Mouse (Mus musculus) ovary, postnatal 14 days (tissue): Measurements from ENCODE around the gene Kcnh6.

Experiments
- DNase-seq: peaks from one replicate; pipeline ENCODE4 v3.0.0; 2022; ENCODE audit warnings: low spot score

The Kcnh6 gene

DNA sequence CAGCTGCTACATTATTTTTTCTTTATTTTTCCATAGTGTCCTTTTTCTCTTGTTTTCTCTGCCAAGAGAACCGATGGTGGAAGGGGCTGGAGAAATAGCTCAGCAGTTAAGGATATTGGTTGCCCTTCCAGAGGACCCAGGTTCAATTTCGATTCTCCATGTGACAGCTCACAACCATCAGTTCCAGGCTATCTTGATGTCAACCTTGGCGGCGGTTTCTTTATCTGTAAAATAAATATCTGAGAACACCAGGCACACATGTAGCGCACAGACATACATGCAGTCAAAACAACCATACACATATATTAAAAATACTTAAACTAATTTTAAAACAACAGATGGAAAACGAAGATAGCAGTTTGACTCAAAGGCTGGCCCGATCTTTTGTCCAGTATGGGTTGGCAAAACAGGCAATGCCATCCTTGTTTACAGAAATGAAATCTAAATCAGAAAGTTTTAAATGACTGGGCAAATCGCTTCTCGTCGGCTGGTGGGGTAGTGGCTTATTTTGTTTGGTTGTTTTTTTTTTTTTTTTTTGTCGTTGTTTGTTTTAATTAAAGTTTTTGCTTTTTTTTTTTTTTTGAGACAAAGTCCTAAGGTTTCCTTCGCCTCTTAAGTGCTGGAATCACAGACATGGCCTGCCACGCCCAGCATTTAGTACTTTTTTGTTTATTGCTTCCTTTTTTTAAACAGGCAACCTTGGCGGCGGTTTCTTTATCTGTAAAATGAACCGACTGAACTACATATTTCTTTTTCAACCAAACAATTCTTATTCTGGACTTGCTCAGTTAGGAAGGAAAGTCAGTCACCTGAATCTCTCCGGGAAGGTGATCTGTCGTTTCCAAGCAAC lies 57.4 kb downstream of the Kcnh6 start:
- DNase-seq: no peak

DNA sequence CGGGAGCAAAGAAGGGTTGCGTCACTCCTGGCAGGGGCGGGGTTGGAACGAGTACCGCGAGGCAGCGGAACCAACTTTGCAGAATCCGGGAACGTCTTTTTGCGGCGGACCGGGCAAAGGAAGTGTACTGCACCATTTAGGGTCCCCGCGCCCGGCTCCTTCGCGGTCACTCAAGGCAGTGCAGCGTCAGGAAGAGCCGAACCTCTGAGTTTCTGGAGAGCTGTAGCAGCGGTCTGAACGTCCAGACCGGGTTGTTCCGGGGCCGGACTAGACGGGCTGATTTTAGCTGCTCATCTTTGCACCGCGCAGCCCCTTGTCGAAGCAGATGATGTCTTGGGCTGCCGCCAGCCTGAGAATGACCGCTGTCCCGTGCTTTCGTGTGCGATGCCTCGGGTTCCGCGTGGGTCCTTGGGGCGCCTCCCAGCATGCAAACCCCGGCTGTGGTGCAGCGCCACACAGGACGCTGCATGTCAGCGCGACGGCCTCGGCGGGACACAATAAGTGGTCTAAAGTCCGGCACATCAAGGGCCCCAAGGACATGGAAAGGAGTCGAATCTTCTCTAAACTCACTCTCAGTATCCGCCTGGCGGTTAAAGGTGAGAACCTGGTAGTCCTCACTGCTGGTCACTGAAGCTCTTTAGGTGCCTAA lies 58.1 kb downstream of the Kcnh6 start, which contains the start of gene Taco1:
Taco1 (plus strand) TSS at position 139 of the 649 bp plus-strand sequence.
- peak; percentile 94 for DNase-seq

DNA sequence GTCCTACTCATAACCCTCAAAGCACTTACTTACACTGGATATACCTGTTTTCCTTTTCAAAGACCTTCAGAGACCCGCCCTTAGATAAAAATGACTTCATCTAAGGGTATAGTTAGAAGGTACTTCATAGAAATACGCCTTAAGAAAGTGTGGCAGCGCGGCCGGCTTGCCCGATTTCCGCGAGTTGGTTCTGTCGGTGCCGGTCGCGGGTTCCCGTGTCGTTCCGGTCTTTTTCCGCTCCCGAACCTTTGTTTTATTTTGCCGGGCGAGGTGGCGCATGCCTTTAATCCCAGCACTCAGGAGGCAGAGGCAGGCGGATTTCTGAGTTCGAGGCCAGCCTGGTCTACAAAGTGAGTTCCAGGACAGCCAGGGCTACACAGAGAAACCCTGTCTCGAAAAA lies 58.7 kb downstream of the Kcnh6 start:
- peak; percentile 9 for DNase-seq

DNA sequence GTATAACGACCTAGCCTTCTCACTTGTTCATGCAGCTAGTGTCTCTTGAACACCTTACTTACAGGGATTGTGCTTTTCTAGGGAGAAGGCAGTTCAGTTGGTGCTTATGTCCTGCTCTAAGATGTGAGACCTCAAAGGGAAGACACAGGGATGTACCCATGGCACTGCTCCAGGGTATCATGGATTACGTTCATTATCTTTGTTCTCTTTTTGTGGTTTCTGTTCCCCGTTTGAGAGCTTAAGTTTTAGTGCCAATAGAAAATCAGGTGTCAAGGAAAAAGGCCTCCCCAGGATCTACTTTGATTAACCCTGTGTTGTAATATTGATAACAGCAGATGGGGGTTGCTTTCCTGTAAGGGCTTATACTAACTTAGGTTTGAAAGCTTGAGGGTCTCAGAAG lies 65.8 kb downstream of the Kcnh6 start:
- DNase-seq: no peak

DNA sequence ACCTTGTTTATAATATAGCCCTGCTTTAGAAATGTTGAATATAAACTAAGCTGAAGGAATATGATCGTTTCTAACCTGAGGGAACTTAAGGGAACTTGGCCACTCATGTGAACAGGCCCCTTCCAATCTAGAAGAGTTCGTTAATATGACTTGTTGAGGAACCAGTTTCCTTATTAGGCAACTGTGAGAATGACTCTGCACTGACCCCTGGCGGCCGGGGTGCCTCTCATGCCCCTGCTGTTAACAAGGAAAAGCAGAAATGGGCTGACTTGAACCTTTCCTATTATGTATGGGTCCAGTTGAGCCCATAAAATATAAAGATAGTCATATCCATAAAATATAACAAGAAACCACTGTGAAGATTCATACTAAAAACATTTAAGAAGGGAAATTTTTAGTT lies 68.4 kb downstream of the Kcnh6 start:
- peak; percentile 54 for DNase-seq
